Mouse (Mus musculus): ENCODE results near the gene Krtap4-6. TPM values are rescaled to one million over a fixed set of nuclear protein-coding genes. Genes with fewer than 3 reads are reported as not detected.

Krtap4-6 gene
- total RNA-seq, 2 experiments from 2014 or later: not detected

Other genes starting within 250 kb of the Krtap4-6 start
Only the 30 nearest of the 40 such genes appear.
- gene Krt39, start 144.6 kb downstream of the Krtap4-6 start, total RNA-seq (2015): not detected in 2 replicates
- not detected in 2 replicates for gene Krt39, start 144.6 kb downstream of the Krtap4-6 start, total RNA-seq (2017)
- not detected in 2 replicates for gene Krt40, start 122.8 kb downstream of the Krtap4-6 start, total RNA-seq (2015)
- not detected in 2 replicates for gene Krt40, start 122.8 kb downstream of the Krtap4-6 start, total RNA-seq (2017)
- not detected in 2 replicates for gene Krtap3-3, start 115.1 kb downstream of the Krtap4-6 start, total RNA-seq (2015)
- gene Krtap3-3, start 115.1 kb downstream of the Krtap4-6 start, total RNA-seq (2017): not detected in 2 replicates
- not detected in 2 replicates for gene Krtap3-2, start 109.1 kb downstream of the Krtap4-6 start, total RNA-seq (2015)
- gene Krtap3-2, start 109.1 kb downstream of the Krtap4-6 start, total RNA-seq (2017): not detected in 2 replicates
- gene Gm11939, start 106.5 kb downstream of the Krtap4-6 start, total RNA-seq (2015): not detected in 2 replicates
- not detected in 2 replicates for gene Gm11939, start 106.5 kb downstream of the Krtap4-6 start, total RNA-seq (2017)
- not detected in 2 replicates for gene Krtap3-1, start 99.3 kb downstream of the Krtap4-6 start, total RNA-seq (2015)
- not detected in 2 replicates for gene Krtap3-1, start 99.3 kb downstream of the Krtap4-6 start, total RNA-seq (2017)
- not detected in 2 replicates for gene Krtap1-5, start 84.9 kb downstream of the Krtap4-6 start, total RNA-seq (2015)
- gene Krtap1-5, start 84.9 kb downstream of the Krtap4-6 start, total RNA-seq (2017): not detected in 2 replicates
- not detected in 2 replicates for gene Krtap1-4, start 82.3 kb downstream of the Krtap4-6 start, total RNA-seq (2015)
- not detected in 2 replicates for gene Krtap1-4, start 82.3 kb downstream of the Krtap4-6 start, total RNA-seq (2017)
- gene Krtap1-3, start 74.6 kb downstream of the Krtap4-6 start, total RNA-seq (2015): not detected in 2 replicates
- gene Krtap1-3, start 74.6 kb downstream of the Krtap4-6 start, total RNA-seq (2017): not detected in 2 replicates
- not detected in 2 replicates for gene Krtap9-3, start 67.9 kb downstream of the Krtap4-6 start, total RNA-seq (2015)
- gene Krtap9-3, start 67.9 kb downstream of the Krtap4-6 start, total RNA-seq (2017): not detected in 2 replicates
- not detected in 2 replicates for gene Gm11938, start 62.7 kb downstream of the Krtap4-6 start, total RNA-seq (2015)
- not detected in 2 replicates for gene Gm11938, start 62.7 kb downstream of the Krtap4-6 start, total RNA-seq (2017)
- not detected in 2 replicates for gene Gm11937, start 55.8 kb downstream of the Krtap4-6 start, total RNA-seq (2015)
- not detected in 2 replicates for gene Gm11937, start 55.8 kb downstream of the Krtap4-6 start, total RNA-seq (2017)
- not detected in 2 replicates for gene Krtap2-4, start 51.1 kb downstream of the Krtap4-6 start, total RNA-seq (2015)
- gene Krtap2-4, start 51.1 kb downstream of the Krtap4-6 start, total RNA-seq (2017): not detected in 2 replicates
- not detected in 2 replicates for gene Gm11562, start 45.5 kb downstream of the Krtap4-6 start, total RNA-seq (2015)
- not detected in 2 replicates for gene Gm11562, start 45.5 kb downstream of the Krtap4-6 start, total RNA-seq (2017)
- not detected in 2 replicates for gene Krtap4-1, start 37.7 kb downstream of the Krtap4-6 start, total RNA-seq (2015)
- gene Krtap4-1, start 37.7 kb downstream of the Krtap4-6 start, total RNA-seq (2017): not detected in 2 replicates
- gene Krtap4-2, start 30.9 kb downstream of the Krtap4-6 start, total RNA-seq (2015): not detected in 2 replicates
- not detected in 2 replicates for gene Krtap4-2, start 30.9 kb downstream of the Krtap4-6 start, total RNA-seq (2017)
- not detected in 2 replicates for gene Krtap4-7, start 21.9 kb downstream of the Krtap4-6 start, total RNA-seq (2015)
- gene Krtap4-7, start 21.9 kb downstream of the Krtap4-6 start, total RNA-seq (2017): not detected in 2 replicates
- not detected in 2 replicates for gene Gm11555, start 15.7 kb downstream of the Krtap4-6 start, total RNA-seq (2015)
- not detected in 2 replicates for gene Gm11555, start 15.7 kb downstream of the Krtap4-6 start, total RNA-seq (2017)
- not detected in 2 replicates for gene Gm11563, start 7.0 kb downstream of the Krtap4-6 start, total RNA-seq (2015)
- gene Gm11563, start 7.0 kb downstream of the Krtap4-6 start, total RNA-seq (2017): not detected in 2 replicates
- not detected in 2 replicates for gene Gm14190, start 24.8 kb upstream of the Krtap4-6 start, total RNA-seq (2015)
- gene Gm14190, start 24.8 kb upstream of the Krtap4-6 start, total RNA-seq (2017): not detected in 2 replicates
- not detected in 2 replicates for gene Gm14180, start 68.3 kb upstream of the Krtap4-6 start, total RNA-seq (2015)
- not detected in 2 replicates for gene Gm14180, start 68.3 kb upstream of the Krtap4-6 start, total RNA-seq (2017)
- not detected in 2 replicates for gene Gm11595, start 107.0 kb upstream of the Krtap4-6 start, total RNA-seq (2015)
- gene Gm11595, start 107.0 kb upstream of the Krtap4-6 start, total RNA-seq (2017): not detected in 2 replicates
- gene Krtap4-8, start 114.7 kb upstream of the Krtap4-6 start, total RNA-seq (2015): not detected in 2 replicates
- gene Krtap4-8, start 114.7 kb upstream of the Krtap4-6 start, total RNA-seq (2017): not detected in 2 replicates
- gene Krtap4-9, start 119.2 kb upstream of the Krtap4-6 start, total RNA-seq (2015): not detected in 2 replicates
- gene Krtap4-9, start 119.2 kb upstream of the Krtap4-6 start, total RNA-seq (2017): not detected in 2 replicates
- gene Gm11596, start 127.5 kb upstream of the Krtap4-6 start, total RNA-seq (2015): not detected in 2 replicates
- not detected in 2 replicates for gene Gm11596, start 127.5 kb upstream of the Krtap4-6 start, total RNA-seq (2017)
- not detected in 2 replicates for gene Gm11569, start 133.0 kb upstream of the Krtap4-6 start, total RNA-seq (2015)
- gene Gm11569, start 133.0 kb upstream of the Krtap4-6 start, total RNA-seq (2017): not detected in 2 replicates
- gene Gm11554, start 138.5 kb upstream of the Krtap4-6 start, total RNA-seq (2015): not detected in 2 replicates
- gene Gm11554, start 138.5 kb upstream of the Krtap4-6 start, total RNA-seq (2017): not detected in 2 replicates
- not detected in 2 replicates for gene Krtap4-13, start 143.9 kb upstream of the Krtap4-6 start, total RNA-seq (2015)
- gene Krtap4-13, start 143.9 kb upstream of the Krtap4-6 start, total RNA-seq (2017): not detected in 2 replicates
- not detected in 2 replicates for gene Gm11564, start 149.7 kb upstream of the Krtap4-6 start, total RNA-seq (2015)
- not detected in 2 replicates for gene Gm11564, start 149.7 kb upstream of the Krtap4-6 start, total RNA-seq (2017)
- not detected in 2 replicates for gene 2300003K06Rik, start 172.1 kb upstream of the Krtap4-6 start, total RNA-seq (2015)
- not detected in 2 replicates for gene 2300003K06Rik, start 172.1 kb upstream of the Krtap4-6 start, total RNA-seq (2017)